Mouse (Mus musculus): ENCODE results near the gene Rgs9bp.

- no peak for TF ChIP-seq GATA1 (IDR thresholded peaks at IDR 0.05; ENCODE audit: borderline replicate concordance, low read length)
- TF ChIP-seq FLI1 (IDR thresholded peaks at IDR 0.05; ENCODE audit: low read length), result no peak
Observed at GRCm38 (mm10) chr7:35559838-35560237, 25.5 kb downstream of the Rgs9bp start.
